Mouse (Mus musculus) spleen, adult 2 months (tissue): ENCODE data around the gene Agfg1. TPM values are rescaled to one million over a fixed set of nuclear protein-coding genes. Genes with fewer than 3 reads are reported as not detected.

ENCODE experiments used
- DNase-seq, 2 experiments: peaks; one replicate each; pipeline versions ENCODE4 v3.0.0 to v3.0.0-alpha.2; 2012 to 2021; ENCODE audit warnings: low spot score in 2 of 2, low read depth in 1 of 2
- H3K27ac ChIP-seq: fragments of 200-500 bp; 2 replicates; pipeline ENCODE4 v1.5.1; 2012; ENCODE audit warnings: low read length, inconsistent platforms; ENCODE audit not compliant: insufficient read depth
- H3K27me3 ChIP-seq: fragments of 200-500 bp; 2 replicates; pipeline ENCODE4 v1.6.1; 2012; ENCODE audit warnings: mild to moderate bottlenecking, moderate library complexity, low read length, inconsistent platforms; ENCODE audit not compliant: control insufficient read depth, insufficient read depth
- H3K36me3 ChIP-seq: fragments of 200-500 bp; 2 replicates; pipeline ENCODE4 v1.6.1; 2012; ENCODE audit warnings: mild to moderate bottlenecking, low read length, inconsistent platforms; ENCODE audit not compliant: control insufficient read depth, insufficient read depth
- H3K4me1 ChIP-seq: fragments of 200-500 bp; 2 replicates; pipeline ENCODE4 v1.6.1; 2011; ENCODE audit warnings: inconsistent platforms; ENCODE audit not compliant: control insufficient read depth, insufficient read depth, insufficient read length
- H3K4me3 ChIP-seq: fragments of 200-500 bp; 2 replicates; pipeline ENCODE4 v1.5.1; 2011; ENCODE audit warnings: mild to moderate bottlenecking, inconsistent platforms; ENCODE audit not compliant: insufficient read depth, insufficient read length; ENCODE audit errors: extremely low read depth
- CTCF ChIP-seq: fragments of 200-500 bp; IDR thresholded peaks from 2 replicates; pipeline ENCODE4 v1.5.1; 2011; ENCODE audit warnings: mild to moderate bottlenecking, inconsistent platforms; ENCODE audit not compliant: insufficient read depth, insufficient read length, insufficient replicate concordance; ENCODE audit errors: extremely low read depth
- POLR2A ChIP-seq: fragments of 200-500 bp; IDR thresholded peaks from 2 replicates; pipeline ENCODE4 v1.6.1; 2011; ENCODE audit warnings: low read depth, low read length, inconsistent platforms
- WGBS: fragments of 180-500 bp; shearing (Covaris S2); methylation state at CpG from one replicate; pipeline ENCODE4 v1.1.7; 2018; 5-methylcytosine and 5-hydroxymethylcytosine counted together
- polyA plus RNA-seq: library from polyadenylated mRNA; depleted of rRNA; stranded (reverse); fragments of >200 nt; gene quantifications from 2 replicates; pipeline ENCODE4 v1.2.3, GENCODE M21; 2012

Agfg1 gene
- polyA plus RNA-seq, 1 experiment = 32.2 TPM

- Histone ChIP-seq H3K4me3 (no peak overlapping the region; the same call in 1 of the 2 replicates), H3K27ac (peak overlapping the region; percentile 86), H3K4me1 (no peaks in the 10 kb centered on the region), H3K27me3 (no peaks in the 10 kb centered on the region), H3K36me3 (no peaks in the 10 kb centered on the region)
- no peak for TF ChIP-seq POLR2A
- no peak for TF ChIP-seq CTCF
- 61% methylated on average over 7 of the region's 7 CpGs for WGBS
- DNase-seq = no peak
These were observed 32.1 kb upstream of the Agfg1 start for GRCm38 (mm10) chr1:82807206-82807605.

- DNase-seq = no peak
- Histone ChIP-seq H3K27ac (no peak overlapping the region), H3K4me1 (no peaks in the 10 kb centered on the region), H3K4me3 (no peak overlapping the region), H3K27me3 (no peaks in the 10 kb centered on the region), H3K36me3 (no peaks in the 10 kb centered on the region)
- WGBS = 65% methylated on average over 3 of the region's 3 CpGs
- no peak for TF ChIP-seq POLR2A
These were observed 30.7 kb upstream of the Agfg1 start for GRCm38 (mm10) chr1:82808564-82808963.

GRCm38 (mm10) chr1:82811766-82812165 lies 27.5 kb upstream of the Agfg1 start:
- 37% methylated on average over 1 of the region's 1 CpGs for WGBS
- Histone ChIP-seq H3K36me3 (no peaks in the 10 kb centered on the region), H3K27me3 (no peaks in the 10 kb centered on the region), H3K4me1 (no peaks in the 10 kb centered on the region), H3K4me3 (no peak overlapping the region), H3K27ac (no peak overlapping the region)
- DNase-seq = no peak
- no peak for TF ChIP-seq POLR2A
- TF ChIP-seq CTCF = no peak

- Histone ChIP-seq H3K27ac (no peak overlapping the region), H3K27me3 (no peaks in the 10 kb centered on the region), H3K36me3 (no peaks in the 10 kb centered on the region), H3K4me3 (no peak overlapping the region), H3K4me1 (peaks cover 2% of the 10 kb centered on the region; the same call in 1 of the 2 replicates)
- DNase-seq = no peak
- WGBS = 52% methylated on average over 17 of the region's 17 CpGs
- TF ChIP-seq POLR2A (no peak), CTCF (no peak)
These were observed 23.2 kb upstream of the Agfg1 start for GRCm38 (mm10) chr1:82815941-82816716.

GRCm38 (mm10) chr1:82819366-82819765 lies 19.9 kb upstream of the Agfg1 start:
- Histone ChIP-seq H3K27ac (peak overlapping the region; percentile 63), H3K4me3 (no peak overlapping the region), H3K36me3 (no peaks in the 10 kb centered on the region), H3K4me1 (peaks cover 2% of the 10 kb centered on the region; the same call in 1 of the 2 replicates), H3K27me3 (no peaks in the 10 kb centered on the region)
- 28% methylated on average over 10 of the region's 10 CpGs for WGBS
- DNase-seq = no peak
- TF ChIP-seq CTCF (no peak), POLR2A (no peak)

- H3K27ac ChIP-seq = peak overlapping the region; percentile 66
- 83% methylated on average over 15 of the region's 15 CpGs for WGBS
- no peaks in the 10 kb centered on the region for H3K27me3 ChIP-seq
These were observed 19.1 kb upstream of the Agfg1 start for GRCm38 (mm10) chr1:82820179-82820578.

GRCm38 (mm10) chr1:82820626-82821186 lies 18.6 kb upstream of the Agfg1 start:
- no peaks in the 10 kb centered on the region for H3K27me3 ChIP-seq
- no peak for DNase-seq
- H3K4me1 ChIP-seq = peaks cover 2% of the 10 kb centered on the region; the same call in 1 of the 2 replicates
- WGBS = 83% methylated on average over 3 of the region's 3 CpGs
- no peak overlapping the region; the same call in 1 of the 2 replicates for H3K27ac ChIP-seq
- H3K36me3 ChIP-seq = no peaks in the 10 kb centered on the region
- H3K4me3 ChIP-seq = no peak overlapping the region
- TF ChIP-seq CTCF (no peak), POLR2A (no peak)

More at GRCm38 (mm10) chr1:82820179-82820578, 19.1 kb upstream of the Agfg1 start:
- no peak for TF ChIP-seq CTCF
- no peak for TF ChIP-seq POLR2A
- no peak for DNase-seq
- H3K36me3 ChIP-seq = no peaks in the 10 kb centered on the region
- H3K4me3 ChIP-seq = peak overlapping the region; percentile 30; the same call in 1 of the 2 replicates
- H3K4me1 ChIP-seq = peaks cover 2% of the 10 kb centered on the region; the same call in 1 of the 2 replicates
